Mouse (Mus musculus) lung, postnatal 4 days (tissue): ENCODE measurements around the gene Spata31d1c.

Source experiments
- DNase-seq, 2 experiments: peaks; one replicate each; pipeline ENCODE4 v3.0.0; 2021

Spata31d1c gene

DNA sequence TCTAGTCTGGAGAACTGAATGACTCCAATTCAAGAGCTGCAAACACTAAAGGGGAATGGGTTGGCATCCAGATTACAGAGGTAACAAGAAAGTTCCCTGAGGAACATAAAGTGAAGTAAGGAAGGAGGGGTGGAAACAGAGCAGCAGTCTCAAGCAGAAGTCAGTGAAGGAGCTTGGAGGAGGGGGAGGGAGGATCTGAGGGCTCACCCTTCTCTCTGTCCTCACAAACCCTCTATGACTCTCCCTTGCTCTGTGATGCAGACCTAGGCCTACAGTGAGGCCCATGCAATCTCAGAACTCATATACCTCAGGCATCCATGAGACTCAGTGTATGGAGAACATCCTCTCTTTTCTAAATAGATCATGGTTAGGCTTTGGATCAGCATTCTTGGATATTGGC is at the start of gene Spata31d1c:
TSS of gene Spata31d1c (plus strand) at position 301 of the 400 bp plus-strand sequence.
- DNase-seq: no peak

DNA sequence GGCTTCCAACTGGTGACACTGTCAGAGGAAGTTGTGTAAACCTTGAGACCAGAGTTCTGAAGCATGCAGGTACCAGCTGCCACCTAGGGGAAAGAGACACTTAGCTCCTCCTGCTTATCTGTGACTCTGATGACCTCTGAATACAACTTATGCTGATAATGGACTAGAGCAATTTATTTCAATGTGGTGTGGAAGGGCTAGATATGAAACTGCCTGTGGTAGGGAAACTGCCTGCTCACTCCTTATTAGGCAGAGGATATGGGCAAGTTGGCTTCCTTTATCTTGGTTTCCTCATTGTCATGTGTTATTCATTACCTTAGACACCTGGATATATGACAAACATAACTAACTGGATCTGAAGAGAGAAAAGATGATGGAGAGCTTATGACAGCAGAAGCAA is 44.0 kb upstream of the Spata31d1c start:
- no peak for DNase-seq

DNA sequence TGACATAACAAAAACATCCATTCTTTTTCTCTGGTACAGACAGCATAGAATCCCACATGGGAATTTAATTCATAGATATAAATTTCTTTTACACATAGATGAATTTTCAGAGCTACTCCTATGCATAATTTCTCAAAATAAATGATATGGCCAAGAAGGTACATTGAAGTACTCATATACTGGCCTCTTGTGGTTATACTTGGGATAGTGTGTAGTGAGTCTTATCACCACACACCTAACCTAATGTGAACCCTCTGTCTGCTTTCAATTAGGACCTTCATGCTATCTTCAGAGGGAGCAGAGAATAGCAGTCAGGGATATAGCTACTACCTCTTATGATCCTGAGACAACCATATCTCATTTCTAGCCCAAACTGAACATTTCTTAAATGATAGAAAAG is 27.4 kb upstream of the Spata31d1c start:
- no peak for DNase-seq

DNA sequence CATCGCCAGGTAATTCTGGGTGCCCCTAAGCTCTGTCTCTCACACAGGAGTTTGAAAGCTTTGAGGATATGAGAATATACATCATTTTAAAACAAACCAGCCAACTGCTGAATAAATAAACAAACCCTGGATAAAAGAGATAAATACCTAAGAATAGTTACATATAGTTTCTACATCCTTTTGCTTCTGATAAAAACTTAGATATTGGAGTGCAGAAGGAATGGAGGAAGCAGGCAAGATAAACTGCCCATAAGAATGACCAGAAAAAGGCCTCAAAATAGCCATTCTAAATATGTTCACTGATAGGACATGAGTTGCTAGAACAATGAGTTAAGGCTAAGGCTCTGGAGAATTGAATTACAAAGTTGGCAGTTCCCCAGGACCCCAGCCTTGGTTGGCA is 26.1 kb upstream of the Spata31d1c start:
- DNase-seq: no peak

DNA sequence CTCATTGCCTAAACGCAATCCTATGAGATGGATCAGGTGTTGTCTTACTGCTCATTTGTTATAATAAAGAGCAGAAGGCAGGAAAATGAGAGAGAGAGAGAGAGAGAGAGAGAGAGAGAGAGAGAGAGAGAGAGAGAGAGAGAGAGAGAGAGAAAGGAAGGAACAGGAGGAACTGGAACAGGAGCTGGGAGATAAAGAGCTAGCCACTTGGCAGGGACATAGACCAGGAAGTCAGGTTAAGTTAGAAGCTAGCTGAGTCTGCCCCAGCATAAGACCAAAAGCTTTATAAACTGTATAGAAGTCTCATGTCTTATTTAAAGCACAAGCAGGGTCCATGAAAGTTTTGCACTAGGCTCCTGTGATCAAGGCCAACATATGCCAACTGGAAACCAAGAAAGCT is 24.9 kb upstream of the Spata31d1c start:
- no peak for DNase-seq

DNA sequence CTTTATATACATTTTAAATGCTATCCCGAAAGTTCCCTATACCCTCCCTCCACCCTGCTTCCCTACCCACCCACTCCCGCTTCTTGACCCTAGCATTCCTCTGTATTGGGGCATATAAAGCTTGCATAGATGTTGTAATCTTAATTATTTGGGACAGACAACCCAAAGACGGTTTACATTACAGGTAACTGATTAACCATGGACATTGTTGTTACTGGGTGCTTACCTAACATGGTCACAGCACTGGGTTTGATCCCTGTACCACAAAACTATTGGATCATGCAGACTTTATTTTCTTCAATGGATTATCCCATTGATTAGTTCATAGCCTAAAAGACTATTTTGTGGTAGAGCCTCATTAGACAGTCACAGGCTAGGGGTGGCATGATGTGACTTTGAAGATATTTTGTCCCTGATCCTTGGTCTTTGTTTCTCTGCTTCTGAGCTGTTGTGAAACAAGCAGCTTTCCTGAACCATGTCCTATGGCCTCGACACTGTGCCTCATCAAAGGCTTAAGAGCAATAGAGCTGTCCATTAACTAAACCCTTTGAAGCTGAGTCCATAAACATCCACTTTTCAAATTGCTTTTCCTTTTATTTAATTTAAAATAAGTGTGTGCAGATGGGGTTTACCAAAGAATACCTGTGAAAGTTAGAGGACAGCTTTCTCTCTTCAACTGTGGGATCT is 21.7 kb upstream of the Spata31d1c start:
- DNase-seq: no peak

DNA sequence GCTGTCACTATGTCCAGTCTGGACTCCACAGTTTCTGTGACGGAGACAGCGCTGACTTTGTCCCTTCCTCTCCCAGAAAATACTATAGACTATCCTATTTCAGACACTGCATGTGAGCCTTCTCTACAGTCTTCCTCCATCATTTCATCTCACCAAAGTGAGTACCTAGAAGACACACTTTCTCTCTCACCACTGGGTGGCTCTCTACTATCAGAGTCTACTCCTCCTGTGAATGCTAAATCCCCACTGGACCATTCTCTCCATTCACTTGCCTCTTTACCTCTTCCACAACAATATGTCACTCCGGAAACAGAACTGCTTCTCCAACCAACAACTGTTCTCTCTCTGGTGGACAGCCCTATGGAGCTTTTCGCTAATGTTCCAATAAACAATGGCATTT is 2.2 kb downstream of the Spata31d1c start:
- no peak for DNase-seq

DNA sequence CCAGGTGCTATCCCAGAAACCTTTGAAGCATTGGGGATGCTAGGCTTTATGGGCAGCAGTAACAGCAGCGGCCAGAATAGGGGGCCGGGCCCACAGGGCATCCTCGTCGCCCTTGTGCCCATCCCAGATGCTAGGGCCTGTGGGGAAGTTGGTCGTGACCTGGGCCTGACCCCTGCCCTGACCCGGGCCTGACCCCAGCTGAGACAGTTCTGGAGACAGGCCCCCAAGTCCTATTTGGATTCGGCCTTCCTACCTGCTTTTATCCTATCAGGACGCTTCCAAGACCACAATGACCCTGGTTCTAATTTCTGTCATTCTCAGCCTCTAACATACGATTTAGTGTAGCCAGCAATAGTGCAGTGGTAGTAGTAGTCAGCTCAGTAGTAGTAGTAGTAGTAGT is 19.8 kb downstream of the Spata31d1c start, which contains the start of gene Prss47:
TSS of gene Prss47 (minus strand) at position 101 of the 400 bp plus-strand sequence.
- DNase-seq: no peak

DNA sequence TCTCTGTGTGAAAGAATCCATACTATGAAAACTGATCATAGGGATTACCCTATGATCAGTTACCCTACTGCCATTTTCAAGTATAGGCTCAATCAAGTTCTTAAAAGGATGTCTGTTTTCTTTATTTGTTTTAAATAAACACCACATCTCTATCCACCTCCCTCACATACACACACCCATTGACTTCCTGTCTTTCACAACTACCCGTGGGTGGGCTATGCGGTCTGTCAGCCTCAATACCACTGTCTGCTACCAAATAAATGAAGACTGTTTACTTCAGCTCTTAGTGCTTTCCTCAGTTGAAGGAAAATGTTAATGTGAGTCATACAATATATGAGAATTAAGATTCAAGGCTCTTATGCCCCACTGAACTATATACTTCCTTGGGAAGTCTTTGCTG is 37.1 kb downstream of the Spata31d1c start:
- DNase-seq: no peak
